Mouse (Mus musculus) liver, embryonic 14.5 days (tissue): ENCODE measurements around the gene Gm826.

Experiments
- CTCF ChIP-seq: IDR thresholded peaks from 2 replicates; pipeline ENCODE4 v1.5.1; 2016; ENCODE audit warnings: antibody characterized with exemption, low read depth, control low read depth
- EP300 ChIP-seq: IDR thresholded peaks from 2 replicates; pipeline ENCODE4 v1.6.1; 2016; ENCODE audit warnings: antibody characterized with exemption, low read depth

GRCm38 (mm10) chr2:160298586-160298985 is 35.4 kb downstream of the Gm826 start:
- TF ChIP-seq EP300 (no peak), CTCF (no peak)
